Mouse (Mus musculus): ENCODE data around the gene Taar7d.
"Not testable (repeated sequence)": the region's sequence is repeated elsewhere in the genome, so short reads cannot be mapped to it uniquely, and the experiment has no call there.

Gene Taar7d

DNA sequence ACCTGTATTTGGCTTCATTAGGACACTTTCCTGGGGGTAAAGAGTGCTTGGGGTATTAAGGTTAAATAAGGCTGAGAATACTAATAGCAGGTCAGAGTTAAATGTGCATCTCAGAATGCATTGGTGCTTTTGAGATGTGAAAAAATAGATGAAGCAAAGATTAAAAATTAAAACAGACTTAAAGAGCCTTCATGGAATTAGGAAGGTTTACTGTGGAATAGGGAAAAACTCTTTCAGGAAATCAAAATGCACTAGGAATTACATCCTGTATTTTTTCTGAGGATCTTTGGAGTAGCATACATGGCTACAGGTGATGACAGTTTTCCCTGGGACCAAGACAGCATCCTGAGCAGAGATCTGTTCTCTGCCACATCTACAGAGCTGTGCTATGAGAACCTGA, at the start of gene Taar7d:
TSS of gene Taar7d (plus strand) at position 301 of the 400 bp plus-strand sequence.
- no peak for DNase-seq

DNA sequence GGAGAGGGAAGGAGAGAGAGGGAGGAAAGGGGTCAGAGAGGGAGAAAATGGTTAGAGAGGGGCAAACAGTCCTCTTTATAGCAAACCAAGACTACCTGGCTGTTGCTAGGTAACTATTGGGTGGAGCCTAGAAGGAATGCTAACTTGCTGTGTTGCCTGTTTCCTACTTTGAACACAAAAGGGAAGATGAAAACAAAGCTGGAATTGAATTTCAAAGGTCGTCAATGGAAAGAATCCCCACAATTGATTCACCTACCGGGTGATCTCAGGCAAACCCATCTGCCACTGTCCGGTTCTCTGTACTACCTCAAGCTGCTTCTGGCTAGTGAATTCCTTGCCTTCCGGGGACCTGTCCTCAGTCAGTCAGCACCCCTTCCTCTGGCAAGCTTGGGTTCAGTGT, 49.1 kb upstream of the Taar7d start:
- no peak for DNase-seq

DNA sequence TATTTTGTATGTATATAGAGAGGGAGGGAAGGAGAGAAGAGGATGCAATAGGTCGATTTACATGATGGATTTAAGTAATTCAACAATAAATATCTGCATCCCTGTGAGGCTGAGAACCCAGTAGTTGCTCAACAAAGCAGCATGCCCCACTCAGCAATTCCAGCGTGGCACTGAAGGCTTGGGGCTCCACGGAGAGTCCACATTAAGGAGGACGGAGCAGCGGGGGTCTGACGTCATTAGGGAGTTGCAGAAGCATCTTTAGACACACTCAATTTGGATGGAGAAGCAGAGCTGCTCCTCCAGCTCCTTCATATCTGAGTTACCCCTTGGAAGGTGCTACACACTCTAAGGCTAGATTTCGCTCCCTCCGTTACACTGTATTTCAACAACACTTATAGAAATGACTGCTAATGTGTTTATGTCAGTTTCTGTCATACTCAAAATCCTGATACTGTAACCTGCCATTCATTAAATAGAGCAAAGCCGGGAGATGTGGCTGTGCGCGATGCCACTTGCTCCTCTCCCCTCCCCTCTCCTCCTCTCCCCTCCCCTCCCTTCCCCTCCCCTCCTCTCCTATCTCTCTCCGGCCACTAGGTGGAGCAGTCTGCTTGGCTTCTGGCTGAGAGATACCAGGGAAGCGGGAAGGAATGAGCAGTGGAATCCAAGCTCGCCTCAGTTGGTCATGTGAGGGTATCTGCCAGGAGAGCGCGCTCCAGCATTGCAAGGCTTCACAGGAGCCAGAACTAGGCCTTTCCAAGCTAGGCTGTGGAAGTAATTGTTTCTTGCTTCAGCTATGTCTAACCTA, 47.9 kb upstream of the Taar7d start:
- DNase-seq = peak; percentile 88 to 91

DNA sequence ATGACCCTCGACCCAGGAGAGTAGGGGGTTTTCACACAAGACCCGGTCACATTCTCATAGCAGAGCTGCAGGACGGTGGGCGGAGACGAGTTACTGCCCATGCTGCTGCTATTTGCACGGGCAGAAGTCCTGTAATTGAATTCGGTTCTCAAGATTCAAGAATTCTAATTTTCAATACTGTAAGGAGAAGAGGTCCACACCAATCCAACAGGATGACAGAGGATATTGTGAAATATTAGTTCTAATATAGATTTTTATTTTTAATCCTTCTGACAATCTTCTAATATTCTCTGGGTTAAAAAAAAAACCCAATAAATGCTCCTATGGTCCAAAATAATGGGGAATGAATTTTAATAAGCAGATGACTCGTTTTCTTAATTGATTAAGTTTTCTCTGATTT, 41.5 kb upstream of the Taar7d start, which contains the start of gene Taar6:
TSS of gene Taar6 (minus strand) at position 101 of the 400 bp plus-strand sequence.
- no peak for DNase-seq

DNA sequence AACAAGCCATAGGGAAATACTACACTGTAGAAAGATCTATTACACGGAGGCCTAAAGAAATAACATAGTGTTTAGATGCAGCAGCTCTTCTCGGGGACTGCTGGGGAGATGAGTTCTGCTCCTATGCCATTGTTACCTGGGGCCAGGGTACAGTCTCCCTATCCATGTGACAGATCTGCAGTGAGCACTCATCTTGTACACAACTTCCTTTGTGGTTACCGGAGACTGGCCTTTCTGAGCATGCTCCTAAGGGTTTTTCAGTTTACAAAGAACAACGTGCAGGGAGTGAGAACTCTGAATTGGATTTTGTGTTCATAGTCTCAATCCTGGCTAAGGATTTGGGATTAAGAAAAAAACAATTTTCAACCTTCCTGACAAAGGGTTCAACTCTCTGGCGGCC, 40.6 kb upstream of the Taar7d start:
- no peak for DNase-seq

DNA sequence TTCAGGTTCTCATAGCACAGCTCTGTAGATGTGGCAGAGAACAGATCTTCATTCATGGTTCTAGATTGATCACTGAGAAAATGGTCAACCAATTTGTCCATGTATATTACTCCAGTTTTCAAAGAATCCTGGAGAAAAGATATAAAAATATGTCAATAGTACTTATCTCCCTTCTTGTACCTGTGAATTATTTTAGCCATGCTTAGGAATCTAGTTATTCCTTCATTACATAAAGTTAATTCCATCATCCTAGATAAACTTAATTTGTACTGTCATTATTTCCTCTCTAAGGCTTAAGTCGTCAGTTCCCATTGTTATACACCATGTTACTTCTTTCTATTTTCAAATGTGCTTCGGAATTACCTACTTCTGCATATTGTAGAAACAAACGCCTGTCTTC, 33.6 kb upstream of the Taar7d start, which contains the start of gene Taar7a:
TSS of gene Taar7a (minus strand) at position 101 of the 400 bp plus-strand sequence.
- DNase-seq = no peak

DNA sequence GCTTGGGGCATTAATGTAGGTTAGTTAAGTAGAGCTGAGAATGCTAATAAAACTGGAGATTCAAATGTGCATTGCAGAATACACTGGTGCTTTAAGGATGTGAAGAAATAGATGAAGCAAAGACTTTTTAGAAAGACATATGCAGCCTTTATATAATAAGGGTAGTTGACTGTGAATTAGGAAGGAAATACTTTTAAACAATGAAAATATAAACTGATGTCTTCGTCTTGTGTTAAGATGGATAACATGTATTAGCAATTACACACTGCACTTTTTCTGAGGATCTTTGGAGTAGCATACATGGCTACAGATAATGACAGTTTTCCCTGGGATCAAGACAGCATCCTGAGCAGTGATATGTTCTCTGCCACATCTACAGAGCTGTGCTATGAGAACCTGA, 27.4 kb upstream of the Taar7d start, which contains the start of gene Taar7b:
TSS of gene Taar7b (plus strand) at position 301 of the 400 bp plus-strand sequence.
- DNase-seq = no peak

DNA sequence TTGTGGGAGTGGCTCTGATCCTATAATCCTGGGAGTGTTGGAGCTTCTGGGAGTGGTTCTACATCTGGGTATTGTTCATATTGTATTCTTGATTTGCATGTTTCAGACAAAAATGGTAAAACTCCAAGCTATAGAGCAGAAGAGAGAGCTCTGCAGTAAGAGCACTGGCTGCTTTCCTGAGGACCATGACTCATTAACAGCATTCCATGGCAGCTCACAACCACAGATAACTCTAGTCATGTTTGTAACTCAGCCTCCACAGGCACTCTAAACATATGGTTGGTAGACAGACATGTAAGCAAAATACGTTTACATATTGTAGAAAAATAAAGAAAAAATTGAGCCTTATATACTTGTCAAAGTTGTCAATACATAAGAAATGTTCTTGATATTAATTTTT, 20.6 kb upstream of the Taar7d start:
- no peak for DNase-seq

DNA sequence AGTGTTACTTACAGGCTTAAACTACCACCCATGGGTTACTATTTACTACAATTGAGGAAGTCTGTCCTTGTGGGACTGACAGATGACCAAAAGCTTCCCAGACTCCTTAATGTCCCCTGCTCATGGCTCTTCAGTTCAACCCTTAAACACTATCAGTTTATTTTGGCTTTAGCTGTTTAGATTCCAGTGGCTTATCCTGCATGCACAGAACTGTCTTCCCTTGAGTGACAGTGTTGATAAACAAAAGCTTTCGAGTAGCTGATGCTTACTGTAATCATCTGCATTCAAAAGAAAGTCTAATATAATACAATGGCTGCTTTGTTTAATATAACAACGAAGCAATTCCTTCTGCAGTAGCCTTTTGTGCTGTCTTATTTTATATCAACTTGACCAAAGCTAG, 20.0 kb upstream of the Taar7d start:
- no peak for DNase-seq

DNA sequence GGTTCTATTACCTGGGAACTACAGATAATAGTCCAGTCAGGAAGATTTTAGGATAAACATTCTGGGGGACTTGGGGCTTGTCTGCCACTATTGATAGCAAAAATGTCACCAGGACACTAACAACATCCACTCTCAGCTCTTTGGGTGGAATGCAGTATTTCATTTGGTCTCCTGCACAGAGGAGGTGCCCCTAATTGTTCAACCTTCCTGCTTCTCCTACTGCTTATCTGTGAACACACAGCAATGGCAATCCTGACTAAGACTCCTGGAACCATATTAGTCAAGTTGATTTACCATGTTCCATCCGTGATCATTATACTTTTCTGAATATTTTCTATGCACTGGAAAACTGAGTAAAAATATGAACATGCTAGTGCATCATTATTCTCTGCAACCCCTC, 18.9 kb upstream of the Taar7d start:
- DNase-seq = no peak

DNA sequence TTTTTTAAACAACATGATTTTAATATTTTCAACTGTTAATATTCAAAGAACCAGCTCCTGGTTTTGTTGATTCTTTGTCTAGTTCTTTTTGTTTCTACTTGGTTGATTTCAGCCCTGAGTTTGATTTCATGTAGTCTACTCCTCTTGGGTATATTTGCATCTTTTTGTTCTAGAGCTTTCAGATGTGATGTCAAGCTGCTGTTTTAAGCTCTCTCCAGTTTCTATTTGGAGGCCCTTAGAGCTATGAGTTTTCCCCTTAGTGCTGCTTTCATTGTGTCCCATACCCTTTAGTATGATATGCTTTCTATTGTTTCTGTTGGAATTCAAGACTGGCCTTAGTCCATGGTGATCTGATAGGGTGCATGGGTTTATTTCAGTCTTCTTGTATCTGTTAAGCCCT, 4.3 kb downstream of the Taar7d start:
- DNase-seq = no peak

DNA sequence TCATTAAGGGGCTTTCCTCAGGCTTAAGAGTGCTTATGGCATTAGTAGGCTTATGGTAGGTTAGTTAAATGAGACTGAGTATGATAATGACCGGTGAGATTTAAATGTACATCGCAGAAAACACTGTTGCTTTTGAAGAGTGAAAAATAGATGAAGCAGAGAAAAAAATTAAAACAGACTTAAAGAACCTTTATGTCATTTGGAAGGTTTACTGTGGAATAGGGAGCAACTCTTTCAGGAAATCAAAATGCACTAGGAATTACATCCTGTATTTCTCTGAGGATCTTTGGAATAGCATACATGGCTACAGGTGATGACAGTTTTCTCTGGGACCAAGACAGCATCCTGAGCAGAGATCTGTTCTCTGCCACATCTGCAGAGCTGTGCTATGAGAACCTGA, 10.3 kb downstream of the Taar7d start, which contains the start of gene Taar7e:
TSS of gene Taar7e (plus strand) at position 301 of the 400 bp plus-strand sequence.
- DNase-seq = no peak

DNA sequence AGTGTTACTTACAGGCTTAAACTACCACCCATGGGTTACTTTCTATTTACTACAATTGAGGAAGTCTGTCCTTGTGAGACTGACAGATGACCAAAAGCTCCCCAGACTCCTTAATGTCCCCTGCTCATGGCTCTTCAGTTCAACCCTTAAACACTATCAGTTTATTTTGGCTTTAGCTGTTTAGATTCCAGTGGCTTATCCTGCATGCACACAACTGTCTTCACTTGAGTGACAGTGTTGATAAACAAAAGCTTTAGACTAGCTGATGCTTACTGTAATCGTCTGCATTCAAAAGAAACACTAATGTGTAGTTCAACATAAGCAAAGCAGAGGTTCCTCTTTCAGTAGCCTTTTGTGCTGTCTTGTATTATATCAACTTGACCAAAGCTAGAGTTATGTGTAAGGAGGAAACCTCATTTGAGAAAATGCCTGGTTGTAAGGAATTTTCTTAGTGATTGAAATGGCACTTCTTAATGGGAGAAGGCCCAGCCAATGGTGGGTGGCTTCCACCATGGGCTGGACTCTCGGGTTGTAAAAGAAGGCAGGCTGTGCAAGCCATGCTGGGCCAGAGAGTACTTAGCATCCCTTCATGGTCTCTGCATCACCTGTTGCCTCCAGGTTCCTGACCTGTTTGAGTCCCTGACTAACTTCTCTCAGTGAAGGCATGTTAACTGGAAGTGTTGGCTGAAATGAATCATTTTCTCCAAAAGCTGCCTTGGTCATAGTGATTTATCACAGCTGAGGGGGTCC, 13.3 kb downstream of the Taar7d start:
- no peak for DNase-seq

DNA sequence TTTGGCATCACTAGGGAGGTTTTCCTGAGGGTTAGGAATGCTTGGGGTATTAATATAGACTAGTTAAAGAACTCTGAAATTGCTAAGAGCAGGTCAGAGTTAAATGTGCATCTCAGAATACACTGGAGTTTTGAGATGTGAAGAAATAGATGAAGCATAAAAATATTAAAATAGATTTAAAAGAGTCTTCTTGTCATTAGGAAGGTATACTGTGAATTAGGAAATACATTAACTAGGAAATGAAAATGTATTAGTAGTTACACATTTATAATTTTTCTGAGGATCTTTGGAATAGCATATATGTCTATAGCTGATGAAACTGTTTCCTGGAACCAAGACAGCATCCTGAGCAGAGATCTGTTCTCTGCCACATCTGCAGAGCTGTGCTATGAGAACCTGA, 22.2 kb downstream of the Taar7d start, which contains the start of gene Taar7f:
TSS of gene Taar7f (plus strand) at position 301 of the 400 bp plus-strand sequence.
- no peak for DNase-seq

DNA sequence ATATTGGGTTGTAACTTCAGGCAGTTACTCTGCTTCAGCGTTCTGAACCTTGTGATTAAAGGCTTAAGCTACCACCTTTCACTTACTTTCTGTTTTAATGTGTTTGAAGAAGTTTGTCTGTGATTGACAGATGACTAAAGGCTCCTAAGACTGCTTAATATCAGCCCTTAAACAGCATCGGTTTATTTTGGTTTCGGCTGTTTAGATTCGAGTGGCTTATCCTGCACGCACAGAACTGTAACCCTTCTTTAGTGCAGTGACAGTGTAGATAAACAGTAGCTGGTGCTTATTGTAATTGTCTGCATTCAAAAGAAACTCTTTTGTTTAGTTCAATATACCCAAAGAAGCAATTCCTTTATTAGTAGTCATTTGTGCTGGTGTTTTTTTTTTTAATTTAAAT, 25.0 kb downstream of the Taar7d start:
- no peak for DNase-seq

DNA sequence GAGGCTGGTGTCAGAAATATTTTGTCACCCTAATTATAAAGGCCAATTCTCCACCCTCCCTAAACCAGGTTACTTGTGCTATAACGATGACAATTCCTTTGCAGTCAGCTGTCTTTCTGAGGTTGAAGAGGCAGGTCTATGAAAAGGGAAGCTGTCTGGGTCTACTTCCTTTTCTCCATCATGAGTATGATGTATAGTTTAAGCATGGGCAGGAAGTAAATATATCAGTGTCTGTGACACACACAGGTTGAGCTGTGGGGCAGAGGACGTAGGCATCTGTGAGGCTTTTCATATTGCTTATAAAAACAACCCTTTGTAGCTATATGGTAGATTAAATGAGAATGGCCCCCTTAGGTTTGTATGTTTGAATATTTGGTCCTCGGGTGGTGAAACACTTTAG, 32.0 kb downstream of the Taar7d start:
- DNase-seq = no peak

DNA sequence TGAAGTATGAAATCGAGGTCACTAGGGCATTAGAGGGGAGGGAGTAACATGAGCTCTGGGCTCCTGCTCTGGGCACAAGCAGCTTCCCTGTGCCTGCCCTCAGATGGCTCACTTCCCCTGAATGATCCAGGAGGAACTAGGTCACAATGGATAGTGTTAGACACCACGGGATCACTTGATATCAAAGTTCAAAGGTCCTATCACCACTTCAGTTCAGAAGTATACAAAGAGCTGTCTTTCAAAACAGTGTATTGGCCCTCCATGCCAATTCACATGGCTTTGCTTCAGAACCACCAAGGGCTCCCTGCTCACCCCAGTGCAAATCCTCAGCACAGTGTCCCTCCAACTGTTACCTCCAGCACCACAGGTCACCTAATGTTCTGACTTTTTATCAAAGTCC, 47.7 kb downstream of the Taar7d start:
- not testable (repeated sequence) for DNase-seq

DNA sequence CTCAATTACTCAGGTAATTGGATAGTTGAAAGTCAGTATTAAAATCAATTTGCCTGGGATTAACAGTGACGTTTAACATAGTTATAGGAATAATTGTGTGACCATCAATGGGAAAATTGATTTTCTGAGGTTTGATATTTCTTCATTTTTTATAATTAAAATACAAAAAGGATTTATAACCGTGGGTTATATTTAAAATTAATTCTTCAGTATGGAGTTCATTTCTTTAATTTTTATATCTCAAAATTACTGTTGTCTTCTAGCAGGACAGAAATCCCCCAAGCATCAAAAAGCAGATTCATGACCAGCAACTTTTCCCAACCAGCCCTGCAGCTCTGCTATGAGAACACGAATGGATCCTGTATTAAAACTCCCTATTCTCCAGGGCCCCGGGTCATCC, 49.2 kb downstream of the Taar7d start, which contains the start of gene Taar8a:
TSS of gene Taar8a (plus strand) at position 301 of the 400 bp plus-strand sequence.
- not testable (repeated sequence) for DNase-seq

Measured in cerebellum, postnatal 14 days (tissue).